Mouse (Mus musculus): ENCODE data around the gene Plagl1.

Gene Plagl1

GRCm38 (mm10) chr10:13060021-13060668 is at the start of gene Plagl1:
TSS of gene Plagl1 (plus strand) at chr10:13060504.
- in situ Hi-C loops (cut with MboI; ENCODE audit: unreplicated experiment in 2 of 2), result no loop called here

- in situ Hi-C loops (cut with MboI; ENCODE audit: unreplicated experiment in 2 of 2), result loop anchor here (10.0 to 25.0 kb wide), 4 partner anchors 1048 to 1698 kb away; partner anchors contain the start of genes Gje1 (in 1 of the 2), Nmbr (in 1 of the 2) and Vta1 (in 1 of the 2)
Measured at GRCm38 (mm10) chr10:13014026-13014425, 46.3 kb upstream of the Plagl1 start.

- in situ Hi-C loops (cut with MboI; ENCODE audit: unreplicated experiment in 2 of 2), result loop anchor here (5.0 to 25.0 kb wide), 7 partner anchors 411 to 1696 kb away; partner anchors contain the start of genes Gje1 (in 1 of the 2), Nmbr (in 1 of the 2) and Vta1 (in 1 of the 2)
Measured at GRCm38 (mm10) chr10:13016573-13016972, 43.7 kb upstream of the Plagl1 start.

DNA sequence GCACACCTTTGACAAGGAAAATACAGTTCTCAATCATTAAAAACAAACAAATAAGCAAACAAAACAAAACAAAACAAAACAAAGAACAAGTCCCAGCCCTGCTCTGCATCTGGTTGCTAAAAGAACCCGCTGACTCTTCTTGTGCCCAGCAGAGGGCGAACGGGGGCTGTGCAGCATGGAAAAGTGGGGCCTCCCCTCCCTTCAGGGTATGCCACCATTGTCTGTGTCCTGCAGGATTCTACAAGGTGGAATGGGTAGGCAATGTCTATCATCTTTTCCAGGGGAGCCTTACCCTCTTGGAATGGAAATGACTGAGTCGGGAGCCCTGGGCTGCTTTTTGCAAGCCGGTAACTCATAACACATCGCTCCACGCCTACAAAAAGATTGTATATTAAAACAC is 41.8 kb upstream of the Plagl1 start:
- in situ Hi-C loops (cut with MboI; ENCODE audit: unreplicated experiment in 2 of 2), result loop anchor here (5.0 to 25.0 kb wide), 7 partner anchors 409 to 1694 kb away; partner anchors contain the start of genes Gje1 (in 1 of the 2), Nmbr (in 1 of the 2) and Vta1 (in 1 of the 2)

- in situ Hi-C loops (cut with MboI; ENCODE audit: unreplicated experiment in 2 of 2), result loop anchor here (5.0 to 25.0 kb wide), 7 partner anchors 408 to 1693 kb away; partner anchors contain the start of genes Gje1 (in 1 of the 2), Nmbr (in 1 of the 2) and Vta1 (in 1 of the 2)
Measured at GRCm38 (mm10) chr10:13019026-13019425, 41.3 kb upstream of the Plagl1 start.

- in situ Hi-C loops (cut with MboI; ENCODE audit: unreplicated experiment in 2 of 2), result loop anchor here (5.0 to 25.0 kb wide), 3 partner anchors 400 to 1690 kb away; partner anchors contain the start of genes Gje1 (in 1 of the 2), Nmbr (in 1 of the 2) and Vta1 (in 1 of the 2)
Measured at GRCm38 (mm10) chr10:13022103-13022502, 38.2 kb upstream of the Plagl1 start.

- in situ Hi-C loops (cut with MboI; ENCODE audit: unreplicated experiment in 2 of 2), result loop anchor here (5.0 to 25.0 kb wide), 3 partner anchors 398 to 1688 kb away; partner anchors contain the start of genes Gje1 (in 1 of the 2), Nmbr (in 1 of the 2) and Vta1 (in 1 of the 2)
Measured at GRCm38 (mm10) chr10:13023985-13024384, 36.3 kb upstream of the Plagl1 start.

DNA sequence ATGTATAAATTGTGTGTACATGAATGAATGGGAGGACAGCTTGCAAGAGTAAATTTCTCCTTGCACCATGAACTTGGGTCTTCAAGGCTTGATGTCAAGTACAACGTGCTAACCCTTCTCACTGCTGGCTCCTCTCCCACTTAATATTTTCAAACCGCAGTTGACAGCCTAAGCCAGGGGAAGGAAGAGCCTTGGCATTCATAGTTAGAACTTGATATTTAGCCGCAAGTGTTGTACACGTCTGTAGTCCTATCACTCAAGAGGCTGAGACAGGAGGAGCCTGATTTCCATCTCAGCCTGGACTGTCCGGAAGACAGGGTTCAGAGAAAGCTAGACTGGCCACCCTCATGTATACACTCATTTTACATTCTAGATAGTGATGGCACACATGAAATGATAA is 32.6 kb upstream of the Plagl1 start:
- in situ Hi-C loops (cut with MboI; ENCODE audit: unreplicated experiment in 2 of 2), result no loop called here

GRCm38 (mm10) chr10:13028215-13028614 is 32.1 kb upstream of the Plagl1 start:
- in situ Hi-C loops (cut with MboI; ENCODE audit: unreplicated experiment in 2 of 2), result no loop called here

DNA sequence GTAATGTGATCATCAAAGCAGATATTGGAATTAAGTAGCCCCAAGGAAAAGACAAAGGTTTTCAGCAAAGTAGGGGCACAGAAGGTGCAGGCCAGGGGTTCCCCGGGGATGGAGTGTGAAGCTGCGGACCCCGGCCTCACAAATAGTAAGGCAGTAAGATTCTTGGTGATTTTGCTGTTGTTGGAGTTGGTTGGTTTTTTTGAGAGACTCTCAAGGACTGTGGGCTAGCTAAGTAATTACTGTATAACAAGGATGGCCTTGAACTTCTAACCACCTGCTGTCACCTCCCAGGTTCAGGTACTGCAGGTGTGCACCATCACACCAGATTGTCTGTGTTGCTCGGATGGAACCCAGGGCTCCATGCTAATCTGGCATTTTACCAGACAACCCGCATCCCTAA is 30.9 kb upstream of the Plagl1 start:
- in situ Hi-C loops (cut with MboI; ENCODE audit: unreplicated experiment in 2 of 2), result no loop called here

- in situ Hi-C loops (cut with MboI; ENCODE audit: unreplicated experiment in 2 of 2), result no loop called here
Measured at GRCm38 (mm10) chr10:13035270-13035669, 25.0 kb upstream of the Plagl1 start.

DNA sequence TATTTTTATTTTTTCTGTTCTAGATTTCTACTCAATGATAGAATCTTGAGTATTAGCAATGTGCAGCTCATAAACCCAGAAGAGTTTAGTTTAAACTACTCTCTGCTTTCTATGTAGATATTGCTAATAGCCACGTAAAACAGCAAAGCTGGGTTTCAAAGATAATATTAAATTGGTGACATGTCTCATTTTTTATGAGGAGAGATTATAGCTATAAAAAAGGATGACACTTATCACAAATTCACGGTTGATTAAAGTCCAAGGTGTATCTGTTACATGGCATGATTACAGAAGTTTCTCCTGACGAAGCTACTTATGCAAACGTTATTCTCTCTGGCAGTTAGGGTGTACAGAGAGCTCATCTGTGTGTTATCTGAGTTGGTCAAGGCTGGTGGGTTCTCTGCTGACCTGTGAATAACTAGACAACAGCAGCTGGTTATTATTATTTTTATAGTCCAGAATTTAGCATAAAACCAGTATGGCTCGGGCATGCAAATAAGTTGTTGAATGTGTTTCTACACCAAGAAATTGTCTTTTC is 20.6 kb upstream of the Plagl1 start:
- in situ Hi-C loops (cut with MboI; ENCODE audit: unreplicated experiment in 2 of 2), result no loop called here

DNA sequence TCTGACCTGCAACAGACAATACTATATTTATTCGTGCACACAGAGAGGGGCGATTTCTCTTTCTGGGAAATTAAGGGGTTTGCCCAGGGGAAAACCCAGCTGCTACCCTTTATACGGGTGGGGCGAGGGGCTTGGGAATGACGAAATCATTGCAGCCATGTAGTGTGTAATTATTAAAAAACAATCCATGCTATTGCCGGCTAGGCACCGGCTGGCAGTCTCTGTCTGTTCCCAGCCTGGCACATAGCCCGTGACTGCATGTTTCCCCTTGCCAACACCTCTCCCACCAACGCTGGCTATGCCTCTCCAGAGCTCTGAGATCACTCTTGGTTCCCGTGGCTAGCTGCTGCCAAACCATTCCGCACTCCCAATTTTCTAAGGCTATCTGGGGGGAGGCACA is 15.6 kb upstream of the Plagl1 start:
- in situ Hi-C loops (cut with MboI; ENCODE audit: unreplicated experiment in 2 of 2), result no loop called here

DNA sequence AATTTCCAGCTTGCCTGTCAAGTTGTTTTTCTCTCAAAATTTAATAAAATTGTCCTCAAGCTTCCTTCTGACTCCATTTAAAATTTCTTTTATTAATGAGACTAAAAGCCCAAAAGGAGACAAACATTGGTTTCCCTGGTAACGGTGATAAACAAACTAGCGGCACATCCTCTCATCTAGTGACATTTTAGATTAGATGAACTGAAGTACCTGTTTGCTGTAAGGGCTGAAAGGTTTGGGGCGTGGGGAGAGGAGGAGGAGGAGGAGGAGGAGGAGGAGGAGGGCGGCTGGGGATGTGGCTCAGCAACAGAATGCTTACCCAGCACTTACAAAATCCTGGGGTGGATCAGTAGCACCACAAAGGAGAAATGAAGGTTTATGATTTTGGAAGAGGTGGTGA is 12.5 kb upstream of the Plagl1 start:
- in situ Hi-C loops (cut with MboI; ENCODE audit: unreplicated experiment in 2 of 2), result no loop called here

DNA sequence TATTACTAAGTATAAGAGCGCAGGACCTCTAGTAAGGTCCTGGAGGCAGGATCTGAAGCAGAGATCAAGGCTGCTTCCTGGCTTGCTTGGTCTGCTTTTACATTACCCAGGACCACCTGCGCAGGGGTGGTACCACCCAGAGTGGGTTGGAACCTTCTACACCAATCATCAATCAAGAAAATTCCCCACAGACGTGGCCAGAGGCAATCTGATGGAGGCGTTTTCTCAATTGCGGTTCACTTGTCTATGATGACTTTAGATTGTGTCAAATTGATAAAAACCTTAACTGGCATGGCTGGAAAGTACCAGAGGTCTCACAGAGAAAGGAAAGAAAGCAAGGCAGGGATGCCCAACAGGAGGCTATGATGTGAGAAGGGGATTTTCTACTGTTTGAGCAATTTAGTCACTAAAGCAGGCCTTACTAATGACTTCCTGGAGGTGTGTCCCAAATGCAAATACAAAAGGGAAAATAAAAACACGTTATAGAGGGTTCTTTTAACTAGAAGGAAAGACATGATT is 3.4 kb upstream of the Plagl1 start:
- in situ Hi-C loops (cut with MboI; ENCODE audit: unreplicated experiment in 2 of 2), result no loop called here

DNA sequence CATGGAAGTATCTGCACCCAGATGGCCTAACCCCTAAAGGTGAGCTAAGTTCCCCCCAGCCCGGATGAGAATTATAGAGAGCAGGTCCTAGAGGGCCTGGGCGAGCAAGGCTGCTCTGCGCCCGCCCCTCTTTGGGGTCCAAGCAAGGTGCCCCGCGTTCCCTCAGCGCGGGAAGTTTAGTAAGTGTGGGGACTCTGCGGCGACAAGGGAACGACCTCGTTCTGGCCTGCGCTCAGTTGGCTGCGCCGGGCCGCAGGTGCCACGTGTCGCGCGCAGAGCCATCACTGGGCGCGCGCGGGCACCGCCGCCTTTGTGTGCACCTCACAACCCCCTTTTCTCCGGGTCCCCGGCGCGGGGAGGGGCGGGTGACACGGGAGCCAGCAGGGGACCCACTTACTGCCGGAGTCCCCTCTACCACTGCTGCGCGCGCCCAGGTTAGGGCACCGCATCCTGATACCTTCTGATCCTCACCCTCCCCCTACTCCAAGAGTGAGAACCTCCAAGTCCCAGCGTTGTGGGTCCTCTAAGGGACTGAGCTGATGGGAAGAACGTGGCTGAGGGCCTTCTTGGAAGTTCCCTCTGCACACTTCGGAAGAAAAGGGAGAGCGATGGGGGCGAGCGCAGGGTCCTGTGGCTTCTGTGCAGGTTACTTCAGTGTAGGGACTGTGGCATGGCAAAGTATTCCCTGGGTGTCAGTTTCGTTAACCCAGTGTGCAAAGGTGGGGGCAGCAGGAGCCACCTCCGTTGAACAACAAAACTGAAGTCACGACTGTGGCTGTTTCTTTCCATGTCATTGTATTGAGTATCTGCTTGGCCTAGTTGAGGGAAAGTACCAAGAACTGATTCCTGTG is 742 bp downstream of the Plagl1 start:
- in situ Hi-C loops (cut with MboI; ENCODE audit: unreplicated experiment in 2 of 2), result no loop called here

- in situ Hi-C loops (cut with MboI; ENCODE audit: unreplicated experiment in 2 of 2), result no loop called here
Measured at GRCm38 (mm10) chr10:13062373-13062772, 2.1 kb downstream of the Plagl1 start.

- in situ Hi-C loops (cut with MboI; ENCODE audit: unreplicated experiment in 2 of 2), result no loop called here
Measured at GRCm38 (mm10) chr10:13063457-13063856, 3.2 kb downstream of the Plagl1 start.

DNA sequence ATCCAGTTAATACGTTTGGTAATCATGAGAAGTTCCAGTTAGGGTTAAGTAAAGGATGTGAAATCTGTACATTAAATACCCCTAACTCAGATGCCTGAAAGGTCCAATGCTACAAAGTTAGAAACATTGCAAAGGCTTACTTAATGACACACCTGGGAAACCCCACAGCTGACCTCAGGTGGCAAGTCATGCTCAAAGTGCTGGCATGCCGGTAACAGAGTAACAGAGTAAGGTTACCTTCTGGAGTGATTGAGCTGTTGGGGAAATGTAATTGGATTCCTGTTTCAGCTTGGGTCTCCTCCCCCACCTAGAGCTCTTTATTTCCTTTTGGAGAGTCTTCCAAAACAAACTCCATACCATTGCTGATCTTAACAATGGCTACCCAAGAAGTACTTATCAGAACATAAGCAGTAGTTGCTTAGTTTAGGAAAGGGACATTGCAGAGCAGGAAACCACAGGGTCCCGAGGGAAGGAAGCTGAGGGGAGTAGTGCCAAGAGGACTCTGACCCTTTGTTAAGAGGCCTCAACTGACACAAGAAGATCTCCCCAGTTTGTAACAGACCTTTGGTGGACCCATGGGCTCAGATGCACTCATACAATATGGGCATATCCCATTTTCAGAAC is 4.9 kb downstream of the Plagl1 start:
- in situ Hi-C loops (cut with MboI; ENCODE audit: unreplicated experiment in 2 of 2), result no loop called here

DNA sequence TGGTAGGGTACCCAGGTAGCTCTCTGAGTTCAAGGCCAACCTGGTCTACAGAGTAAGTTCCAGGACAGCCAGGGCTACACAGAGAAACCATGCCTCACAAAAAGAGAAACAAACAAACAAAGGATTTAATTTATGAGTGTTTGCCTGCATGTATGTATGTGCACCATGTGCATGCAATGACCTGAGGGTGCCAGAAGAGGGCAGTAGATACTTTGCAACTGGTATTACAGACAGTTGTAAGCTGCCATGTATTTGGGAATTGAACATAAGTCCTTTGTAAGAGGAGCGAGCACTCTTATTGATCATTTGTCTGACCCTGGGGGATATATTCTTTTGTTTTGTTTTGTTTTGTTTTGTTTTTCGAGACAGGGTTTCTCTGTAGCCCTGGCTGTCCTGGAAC is 10.7 kb downstream of the Plagl1 start:
- in situ Hi-C loops (cut with MboI; ENCODE audit: unreplicated experiment in 2 of 2), result no loop called here
